Mouse (Mus musculus) yolk sac, embryonic 10.5 days (tissue): Measurements from ENCODE around the gene Gsto1.
"Not testable (repeated sequence)": the region's sequence is repeated elsewhere in the genome, so short reads cannot be mapped to it uniquely, and the experiment has no call there.

Experiments
- DNase-seq: peaks from one replicate; pipeline ENCODE4 v3.0.0-alpha.2; 2017; ENCODE audit warnings: low spot score

Gene Gsto1

GRCm38 (mm10) chr19:47854796-47855783, at the start of gene Gsto1:
Gene Gsto1, plus strand, starts transcription at chr19:47854970.
- peak; percentile 89 for DNase-seq

DNA sequence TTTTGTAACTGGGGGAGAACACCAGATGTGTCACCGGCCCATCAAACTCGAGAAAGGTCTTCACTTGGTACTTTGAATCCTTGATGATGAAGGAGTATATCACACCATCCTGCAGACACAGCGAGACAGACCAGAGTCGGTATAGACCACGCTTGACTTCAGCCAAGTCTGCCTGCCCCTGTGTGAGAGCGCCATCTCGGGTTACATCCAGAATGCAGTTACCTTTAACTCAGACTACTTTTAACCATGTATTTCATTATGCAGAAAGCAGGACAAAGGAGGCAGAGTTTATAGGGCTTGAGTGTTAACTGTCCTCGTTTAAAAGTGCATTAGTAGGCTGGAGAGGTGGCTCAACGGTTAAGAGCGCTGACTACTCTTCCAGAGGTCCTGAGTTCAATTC, 42.7 kb upstream of the Gsto1 start:
- no peak for DNase-seq

DNA sequence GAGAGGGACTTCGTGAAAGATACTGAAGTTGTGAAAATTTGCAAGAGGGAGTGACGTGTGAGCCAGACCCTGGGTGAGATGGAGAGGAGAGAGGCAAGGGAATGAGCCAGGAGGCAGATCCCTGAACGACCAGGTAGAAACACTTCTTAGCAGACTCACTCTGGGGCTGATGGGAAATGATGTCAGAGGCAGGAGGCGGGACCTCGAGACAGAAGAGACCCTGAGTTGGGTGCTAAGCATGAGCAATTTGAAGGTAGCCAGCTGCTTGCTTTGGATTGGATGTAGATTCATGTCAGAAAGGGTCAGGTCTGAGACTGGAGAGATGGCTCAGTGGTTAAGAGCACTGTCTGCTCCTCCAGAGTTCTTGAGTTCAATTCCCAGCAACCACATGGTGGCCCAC, 40.0 kb upstream of the Gsto1 start:
- no peak for DNase-seq

- DNase-seq, result no peak
These were observed 37.1 kb upstream of the Gsto1 start for GRCm38 (mm10) chr19:47817692-47818091.

GRCm38 (mm10) chr19:47820832-47821493, 33.8 kb upstream of the Gsto1 start:
- peak; percentile 49 for DNase-seq

DNA sequence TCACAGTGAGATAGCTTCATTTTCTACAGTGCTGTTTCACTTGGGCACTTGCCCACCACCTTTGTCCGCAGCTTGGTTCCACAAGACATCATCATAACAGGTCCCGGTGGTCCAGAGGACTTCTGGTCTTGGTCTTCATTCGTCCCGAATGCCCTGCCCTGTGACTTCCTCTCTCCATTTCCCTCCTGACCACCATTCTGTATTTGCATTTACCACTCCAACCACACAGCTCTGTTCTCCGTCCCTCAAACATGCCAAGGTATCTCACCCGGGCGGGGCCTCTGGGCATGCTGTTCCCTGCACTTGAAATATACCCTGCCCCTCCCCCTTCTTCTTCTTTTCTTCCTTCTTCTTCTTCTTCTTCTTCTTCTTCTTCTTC, 33.3 kb upstream of the Gsto1 start:
- no peak for DNase-seq

GRCm38 (mm10) chr19:47822143-47822796, 32.5 kb upstream of the Gsto1 start:
- no peak for DNase-seq

GRCm38 (mm10) chr19:47824026-47824425, 30.7 kb upstream of the Gsto1 start:
- no peak for DNase-seq

GRCm38 (mm10) chr19:47829913-47830450, 24.8 kb upstream of the Gsto1 start:
- DNase-seq, result no peak

- DNase-seq, result no peak
These were observed 23.7 kb upstream of the Gsto1 start for GRCm38 (mm10) chr19:47831111-47831510.

- DNase-seq, result no peak
These were observed 22.5 kb upstream of the Gsto1 start for GRCm38 (mm10) chr19:47832316-47832715.

DNA sequence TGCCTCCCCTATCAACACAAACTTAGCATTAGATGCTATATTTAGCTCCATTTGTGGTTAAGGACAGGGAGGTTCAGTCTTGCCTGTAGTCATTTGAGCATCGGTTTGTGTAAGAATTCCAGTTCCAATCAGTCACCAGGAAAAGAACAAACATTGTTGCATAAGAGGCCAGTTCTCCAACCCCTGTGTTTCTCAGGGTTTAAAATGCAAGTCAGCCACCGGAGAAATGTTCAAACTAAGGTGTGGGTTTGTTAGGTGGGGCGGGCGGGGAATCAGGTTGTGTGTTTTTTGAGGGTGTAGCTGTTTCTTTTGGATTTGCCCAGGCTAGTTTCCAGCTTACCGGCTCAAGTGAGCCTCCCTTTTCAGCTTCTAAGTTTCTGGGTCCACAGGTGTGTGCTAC, 20.2 kb upstream of the Gsto1 start:
- no peak for DNase-seq

DNA sequence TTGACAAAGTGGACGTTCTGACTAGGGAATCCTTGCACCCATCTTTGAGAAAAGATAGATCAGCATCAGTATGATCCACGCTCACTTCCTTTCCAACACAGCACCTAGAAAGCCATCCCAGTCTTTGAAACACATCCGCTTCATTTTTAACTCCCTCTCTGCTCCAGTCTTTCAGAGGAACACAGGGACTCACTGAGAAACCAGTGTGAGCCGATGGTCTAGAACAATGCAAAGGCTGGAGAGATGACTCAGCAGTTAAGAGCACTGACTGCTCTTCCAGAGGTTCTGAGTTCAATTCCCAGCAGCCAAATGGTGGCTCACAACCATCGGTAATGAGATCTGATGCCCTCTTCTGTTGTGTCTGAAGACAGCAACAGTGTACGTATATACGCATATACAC, 19.0 kb upstream of the Gsto1 start:
- DNase-seq, result no peak

- peak; percentile 74 for DNase-seq
These were observed 17.9 kb upstream of the Gsto1 start for GRCm38 (mm10) chr19:47836701-47837526.

DNA sequence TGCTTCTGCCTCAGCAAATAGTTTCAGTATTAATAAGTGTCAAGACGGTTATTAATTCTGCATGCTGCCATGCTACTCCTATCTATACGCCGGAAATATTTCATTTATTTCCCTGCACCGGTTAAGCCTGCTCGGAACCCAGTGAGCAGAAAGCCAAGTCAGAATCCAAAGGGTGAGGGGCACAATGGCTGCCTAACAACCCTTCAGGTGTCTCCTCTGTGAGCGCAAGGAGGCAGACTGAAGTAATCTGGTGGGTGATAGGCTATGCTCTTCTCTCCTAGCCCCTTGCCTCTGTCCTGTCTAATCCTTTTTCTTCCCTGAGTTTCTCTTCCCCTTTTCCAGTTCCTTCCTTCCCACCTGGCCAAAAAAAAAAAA, 17.3 kb upstream of the Gsto1 start:
- no peak for DNase-seq

DNA sequence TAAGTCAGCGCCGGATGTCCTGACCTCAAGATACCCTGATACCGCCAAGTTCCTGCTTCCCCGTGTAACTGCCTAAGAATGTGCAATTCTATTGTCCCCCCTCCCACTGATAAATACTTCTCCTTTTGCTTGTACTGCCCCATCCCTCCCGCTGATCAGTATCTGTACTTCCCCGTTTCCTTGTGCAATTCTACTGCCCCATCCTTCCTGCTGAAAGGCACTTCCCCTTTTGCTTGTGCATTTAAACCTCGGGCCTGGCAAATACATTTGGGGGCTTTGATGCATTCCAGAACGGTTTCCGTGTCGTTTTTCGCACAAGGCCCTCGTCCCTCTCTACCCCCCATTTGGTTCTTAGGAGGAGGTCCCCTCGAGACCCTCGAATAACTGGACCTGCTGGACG, 13.5 kb upstream of the Gsto1 start:
- DNase-seq, result not testable (repeated sequence)

DNA sequence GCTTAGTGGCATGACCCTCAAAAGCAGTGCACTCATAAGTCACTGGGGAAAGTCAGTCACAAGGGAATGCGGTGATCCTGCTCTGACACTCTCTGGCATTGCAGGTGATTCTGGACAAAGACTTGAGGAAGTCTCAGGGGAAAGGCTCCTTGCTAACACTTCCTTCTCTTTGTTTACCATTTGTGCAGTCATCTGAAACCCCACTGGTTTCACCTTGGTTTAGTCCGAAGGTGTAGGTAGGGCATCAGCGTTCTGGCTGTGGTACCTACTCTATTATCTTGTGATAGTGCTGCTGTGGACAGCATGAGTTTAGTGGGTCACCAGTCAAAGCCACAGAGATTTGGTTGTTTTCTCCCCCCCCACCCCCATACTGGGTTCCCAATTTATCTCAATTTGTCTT, 5.0 kb upstream of the Gsto1 start:
- DNase-seq, result no peak

DNA sequence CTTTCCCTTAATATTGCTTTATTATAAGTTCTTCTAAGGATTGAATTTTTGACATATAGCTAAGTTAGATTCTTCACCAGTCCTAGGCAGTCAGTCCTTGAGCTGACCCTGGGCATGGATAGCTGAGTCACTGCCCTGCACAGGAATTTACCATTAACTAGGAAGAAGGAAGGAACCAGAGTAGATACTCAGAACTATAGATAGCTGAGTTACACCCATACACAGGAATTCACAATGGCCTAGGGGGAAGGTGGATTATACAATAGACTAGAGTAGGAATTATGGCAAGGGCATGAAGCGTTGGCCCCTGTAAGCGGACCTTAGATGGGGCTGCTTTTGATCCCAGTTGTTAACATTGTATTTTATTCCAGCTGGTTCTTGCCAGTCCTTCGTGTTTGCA, 2.6 kb upstream of the Gsto1 start:
- not testable (repeated sequence) for DNase-seq

- no peak for DNase-seq
These were observed 1.7 kb upstream of the Gsto1 start for GRCm38 (mm10) chr19:47853053-47853452.

GRCm38 (mm10) chr19:47853951-47854795, 597 bp upstream of the Gsto1 start:
- no peak for DNase-seq
